Mouse (Mus musculus): ENCODE data around the gene Gm21976.

- TF ChIP-seq NANOG (IDR thresholded peaks at IDR 0.05; ENCODE audit: borderline replicate concordance, low read length): no peak
- peak; percentile 90 for TF ChIP-seq CTCF (conservative IDR thresholded peaks at IDR 0.05; ENCODE audit: low read length)
- no peak; the same call in 1 of the 2 replicates for TF ChIP-seq POU5F1 (IDR thresholded peaks at IDR 0.05; ENCODE audit: borderline replicate concordance, low read length)
Observed at GRCm38 (mm10) chr13:98239978-98240641, 39.6 kb upstream of the Gm21976 start.
